Mouse (Mus musculus): Measurements from ENCODE around the gene Nos1ap. TPM values are rescaled to one million over a fixed set of nuclear protein-coding genes. Genes with fewer than 3 reads are reported as not detected.

The Nos1ap gene
- 10 to 100 TPM; 32.1 to 40.8 TPM for total RNA-seq (2023)

DNA sequence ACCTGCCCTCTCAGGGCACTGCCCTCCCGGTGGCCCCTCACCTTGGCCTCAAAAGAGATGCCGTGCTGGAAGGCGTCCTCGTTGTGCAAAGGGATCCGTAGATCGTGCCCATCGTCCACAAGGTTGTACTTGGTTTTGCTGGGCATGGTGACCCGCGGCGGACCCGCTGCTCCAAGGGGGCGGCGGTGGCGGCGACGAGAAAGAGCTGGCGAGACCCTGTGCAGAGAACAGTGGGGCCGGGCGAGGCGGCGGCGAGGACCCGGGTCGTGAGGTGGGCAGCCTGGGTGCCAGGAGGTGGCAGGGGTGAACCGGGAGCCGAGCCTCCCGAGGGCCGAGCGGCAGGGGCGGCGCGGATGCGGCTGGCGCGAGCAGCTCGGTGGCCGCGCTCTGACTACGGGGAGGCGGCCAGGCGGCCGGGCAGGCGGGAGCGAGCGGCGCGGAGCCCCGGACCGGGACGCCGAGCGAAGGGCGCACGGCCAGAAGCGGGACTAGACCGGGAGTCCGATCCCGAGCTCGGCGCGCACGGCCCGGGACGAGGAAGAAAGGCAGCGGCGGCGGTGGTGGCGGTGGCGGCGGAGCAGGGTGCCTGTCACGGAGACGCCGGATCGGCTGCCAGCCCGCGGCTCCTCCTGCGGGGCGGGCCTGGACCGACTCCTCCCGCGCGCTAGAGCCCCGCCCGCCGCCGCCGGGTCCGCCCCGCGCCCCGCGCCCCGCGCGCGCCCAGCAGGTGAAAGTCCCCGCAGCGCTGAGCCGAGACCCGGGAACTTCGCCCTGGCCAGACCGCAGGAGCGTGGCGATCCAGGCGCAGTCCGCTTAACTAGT lies at the start of gene Nos1ap:
Nos1ap (minus strand) TSS at position 643 of the 822 bp plus-strand sequence.

DNA sequence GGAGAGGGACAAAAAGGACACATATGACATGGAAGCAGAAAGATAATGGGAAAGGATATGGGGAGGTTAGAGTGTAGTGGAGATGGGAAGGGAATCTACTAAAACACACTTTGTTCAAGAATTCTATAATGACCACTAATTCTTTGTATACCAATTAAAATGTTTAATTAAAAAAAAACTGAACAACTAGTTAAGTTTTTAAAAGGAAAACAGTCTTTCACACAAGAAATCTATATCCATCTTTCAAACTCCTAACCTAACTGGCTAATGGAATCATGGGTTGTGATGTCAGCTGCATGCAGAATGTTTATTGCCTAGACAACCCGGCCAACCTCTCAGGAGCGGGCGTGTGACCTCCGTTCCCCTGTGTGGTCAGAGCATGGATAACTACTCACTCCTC lies 281.2 kb downstream of the Nos1ap start, which contains the start of gene Spata46:
Spata46 (plus strand) TSS at position 301 of the 400 bp plus-strand sequence.

DNA sequence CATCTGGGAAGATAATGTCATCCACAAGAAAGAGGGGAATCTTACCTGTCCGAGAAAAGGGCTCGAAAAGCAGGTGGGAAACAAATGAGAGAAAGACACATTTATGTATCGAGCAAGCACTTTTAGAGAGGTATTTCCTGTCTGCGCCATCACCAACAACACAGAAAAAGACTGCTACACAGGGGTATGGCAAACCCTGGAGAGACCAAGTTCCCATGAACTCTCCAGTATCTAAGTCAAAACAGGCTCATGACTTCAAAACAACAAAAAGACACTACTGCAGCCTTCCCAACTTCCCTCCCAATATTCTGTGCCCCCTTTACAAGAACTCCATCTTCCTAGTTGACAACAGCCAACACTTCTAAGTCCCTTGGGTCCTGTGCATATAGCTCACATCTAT lies 283.4 kb downstream of the Nos1ap start, which contains the start of gene Gm7694:
Gm7694 (minus strand) TSS at position 101 of the 400 bp plus-strand sequence.

DNA sequence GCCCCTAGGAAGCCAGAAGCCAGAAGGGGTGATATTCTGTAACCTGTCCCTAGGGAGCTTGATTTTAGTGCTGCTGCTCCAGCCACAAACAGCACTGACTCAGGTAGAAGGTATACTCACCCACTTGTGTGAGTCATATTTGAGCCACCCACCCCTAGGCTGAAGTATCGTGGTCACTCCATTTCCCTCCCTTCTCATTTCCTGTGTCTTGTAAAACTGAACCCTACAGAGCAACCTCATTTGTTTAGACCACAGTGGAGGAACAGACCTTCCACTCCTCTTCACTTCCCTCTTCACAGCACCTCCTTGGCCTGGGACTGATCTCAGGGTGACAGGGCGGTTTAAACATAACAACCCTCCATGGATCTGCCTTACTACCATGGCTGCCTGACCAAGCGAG lies 312.6 kb downstream of the Nos1ap start, which contains the start of gene Sh2d1b1:
Sh2d1b1 (plus strand) TSS at position 305 of the 400 bp plus-strand sequence.

Other genes with a start within 250 kb of the Nos1ap start
- 10 to 100 TPM; 28.1 to 33.2 TPM for gene Olfml2b, start 54.7 kb upstream of the Nos1ap start, total RNA-seq (2023)

Measured in neutrophil, adult 59 days (primary cell).